ENCODE assay signal across 8 mouse cellular contexts in genomic region chr3:94703364-94703763, GRCm38 (mm10). TPM values are rescaled to one million over a fixed set of nuclear protein-coding genes. Genes with fewer than 3 reads are reported as not detected.
DNase-seq lines count a peak whose midpoint lies in the region; ATAC-seq and TF ChIP-seq lines count a peak whose summit lies in the region.
"Not testable (repeated sequence)": the region's sequence is repeated elsewhere in the genome, so short reads cannot be mapped to it uniquely, and the experiment has no call there.

No protein-coding gene starts in this region.

- not testable (repeated sequence) for ATAC-seq in forebrain, postnatal 0 days
- ATAC-seq in liver, postnatal 0 days, result peak; percentile 51; the same call in 1 of the 2 replicates

- TF ChIP-seq CTCF in E14TG2a.4 (conservative IDR thresholded peaks at IDR 0.05; ENCODE audit: low read length), result peak; percentile 37
- peak; percentile 34; the same call in 1 of the 2 replicates for TF ChIP-seq CTCF in brain, embryonic 14.5 days (IDR thresholded peaks at IDR 0.05; ENCODE audit: borderline replicate concordance, extremely low read depth, insufficient read depth, insufficient read length)
- TF ChIP-seq CTCF in forebrain, postnatal 0 days (IDR thresholded peaks at IDR 0.05; ENCODE audit: low read depth), result peak; percentile 41
- TF ChIP-seq CTCF in liver, postnatal 0 days (IDR thresholded peaks at IDR 0.05; ENCODE audit: low read depth), result peak; percentile 76

- 31% methylated on average over 3 of the region's 3 CpGs for WGBS in forebrain, postnatal 0 days
- 23% methylated on average over 3 of the region's 3 CpGs for WGBS in liver, postnatal 0 days (ENCODE audit: insufficient replicate concordance)

- H3K4me2 ChIP-seq in forebrain, postnatal 0 days (ENCODE audit: low read depth); liver, postnatal 0 days (ENCODE audit: low read depth, low read length): not testable (repeated sequence)

- not testable (repeated sequence) for H3K4me1 ChIP-seq in E14TG2a.4 (replicated peaks; ENCODE audit: low read depth, low read length); forebrain, postnatal 0 days (ENCODE audit: insufficient read depth); liver, postnatal 0 days (ENCODE audit: insufficient read depth)

- H3K36me3 ChIP-seq in E14TG2a.4 (ENCODE audit: insufficient read depth, low read length); forebrain, postnatal 0 days (ENCODE audit: insufficient read depth); liver, postnatal 0 days (replicated peaks; ENCODE audit: insufficient read depth, low read length): not testable (repeated sequence)

- H3K9ac ChIP-seq in forebrain, postnatal 0 days; liver, postnatal 0 days (replicated peaks): not testable (repeated sequence)

- H3K4me3 ChIP-seq in E14TG2a.4 (replicated peaks; ENCODE audit: low read length); forebrain, postnatal 0 days (ENCODE audit: low read depth, low read length); liver, postnatal 0 days (ENCODE audit: low read depth, low read length): not testable (repeated sequence)

- H3K27ac ChIP-seq in forebrain, postnatal 0 days (ENCODE audit: low read depth, low read length); liver, postnatal 0 days (ENCODE audit: low read depth): not testable (repeated sequence)

- TF ChIP-seq POLR2A in brain, embryonic 14.5 days (IDR thresholded peaks at IDR 0.05; ENCODE audit: borderline replicate concordance, extremely low read depth, insufficient read depth, insufficient read length, poor library complexity, severe bottlenecking), result not testable (repeated sequence)

- not testable (repeated sequence) for TF ChIP-seq EP300 in liver, postnatal 0 days (IDR thresholded peaks at IDR 0.05; ENCODE audit: low read depth)

- not testable (repeated sequence) for DNase-seq in brain, embryonic 14.5 days (ENCODE audit: low read depth); forebrain, postnatal 0 days; liver, postnatal 0 days
- peak; percentile 9 for DNase-seq in induced T-regulatory cell, adult 2 months (ENCODE audit: low read depth)
- DNase-seq in kidney, postnatal 4 days, result peak; percentile 64 to 75
- peak; percentile 5 for DNase-seq in naive thymus-derived CD4-positive, alpha-beta T cell, adult 2 months (ENCODE audit: low read depth)
- DNase-seq in testis, postnatal 10 days (ENCODE audit: low spot score), result peak; percentile 63

- H3K9me3 ChIP-seq in E14TG2a.4 (ENCODE audit: low read length); forebrain, postnatal 0 days (ENCODE audit: low read length); liver, postnatal 0 days (ENCODE audit: low read length): not testable (repeated sequence)

- not testable (repeated sequence) for H3K27me3 ChIP-seq in E14TG2a.4 (ENCODE audit: insufficient read depth, low read length); forebrain, postnatal 0 days (ENCODE audit: insufficient read depth, low read length); liver, postnatal 0 days (ENCODE audit: insufficient read depth, low read length)

RNA-seq across cellular contexts. Expression of gene Selenbp2, which starts 10.0 kb away (rescaled TPM):
- 0.52 and 0.57 TPM in 2 replicates for polyA plus RNA-seq in brain, embryonic 14.5 days (2012; rRNA removed)
- 0.62 and 1.2 TPM in 2 replicates for total RNA-seq in forebrain, postnatal 0 days (2014; rRNA removed)
- 0.52 TPM in 1 of 2 replicates, not detected in the other for polyA plus RNA-seq in forebrain, postnatal 0 days (2015; fragmentation: Nextera tagmentation; extraction: Ambion mirVana)
- polyA plus RNA-seq in liver, postnatal 0 days (2015; fragmentation: Nextera tagmentation; extraction: Ambion mirVana), result 35.1 and 39.9 TPM in 2 replicates

RNA-seq across cellular contexts. Expression of gene Tuft1, which starts 44.7 kb away (rescaled TPM):
- 4.5 and 4.7 TPM in 2 replicates for polyA plus RNA-seq in brain, embryonic 14.5 days (2012; rRNA removed)
- 6.5 and 7.6 TPM in 2 replicates for total RNA-seq in forebrain, postnatal 0 days (2014; rRNA removed)
- 4.0 and 5.7 TPM in 2 replicates for polyA plus RNA-seq in forebrain, postnatal 0 days (2015; fragmentation: Nextera tagmentation; extraction: Ambion mirVana)
- polyA plus RNA-seq in liver, postnatal 0 days (2015; fragmentation: Nextera tagmentation; extraction: Ambion mirVana), result 7.5 and 8.1 TPM in 2 replicates

Comparison
In these comparisons a context has a peak if more than half of its experiments do, and no peak if none do; other contexts are left out.
1. RNA of gene Selenbp2, which starts 10.0 kb away (polyA plus RNA-seq): 35.1 to 39.9 TPM in liver, postnatal 0 days; 0.52 TPM in forebrain, postnatal 0 days and 0.52 to 0.57 TPM in brain, embryonic 14.5 days; every median in the first group is over 10 times any median in the second.
2. Peak in every context shown above with its lines, with median percentiles within 50 percentile points of each other: CTCF ChIP-seq.